Mouse (Mus musculus) neural tube, embryonic 10.5 days (tissue): Measurements from ENCODE around the gene Ercc1.
A peak's percentile ranks its signal among the peaks of the same experiment; 100 is the strongest.

Source experiments
- DNase-seq: peaks from one replicate; pipeline ENCODE4 v3.0.0-alpha.2; 2017; ENCODE audit warnings: low spot score; ENCODE audit errors: extremely low spot score

Ercc1 gene

DNA sequence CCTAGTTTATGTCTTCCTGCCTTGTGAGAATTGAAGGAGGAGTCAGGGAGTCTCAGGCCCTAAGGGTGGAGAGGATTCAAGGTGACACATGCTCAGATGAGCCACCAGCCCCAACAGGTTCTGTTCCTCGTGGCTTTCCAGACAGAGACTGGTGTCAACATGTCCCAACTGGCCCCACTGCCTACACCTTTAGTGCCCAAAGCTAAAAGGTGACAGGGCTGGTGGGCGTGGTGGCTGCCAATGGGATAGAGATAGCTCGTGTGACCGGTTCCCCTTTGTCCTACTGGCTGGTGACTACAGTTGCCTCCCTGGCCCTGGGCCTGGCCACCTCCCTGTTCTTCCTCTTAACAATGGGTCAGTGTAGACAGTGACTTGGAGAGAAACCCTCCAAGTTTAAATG is 20.8 kb downstream of the Ercc1 start:
- no peak for DNase-seq

- DNase-seq, result no peak
Measured at GRCm38 (mm10) chr7:19368380-19368779, 23.8 kb downstream of the Ercc1 start.

DNA sequence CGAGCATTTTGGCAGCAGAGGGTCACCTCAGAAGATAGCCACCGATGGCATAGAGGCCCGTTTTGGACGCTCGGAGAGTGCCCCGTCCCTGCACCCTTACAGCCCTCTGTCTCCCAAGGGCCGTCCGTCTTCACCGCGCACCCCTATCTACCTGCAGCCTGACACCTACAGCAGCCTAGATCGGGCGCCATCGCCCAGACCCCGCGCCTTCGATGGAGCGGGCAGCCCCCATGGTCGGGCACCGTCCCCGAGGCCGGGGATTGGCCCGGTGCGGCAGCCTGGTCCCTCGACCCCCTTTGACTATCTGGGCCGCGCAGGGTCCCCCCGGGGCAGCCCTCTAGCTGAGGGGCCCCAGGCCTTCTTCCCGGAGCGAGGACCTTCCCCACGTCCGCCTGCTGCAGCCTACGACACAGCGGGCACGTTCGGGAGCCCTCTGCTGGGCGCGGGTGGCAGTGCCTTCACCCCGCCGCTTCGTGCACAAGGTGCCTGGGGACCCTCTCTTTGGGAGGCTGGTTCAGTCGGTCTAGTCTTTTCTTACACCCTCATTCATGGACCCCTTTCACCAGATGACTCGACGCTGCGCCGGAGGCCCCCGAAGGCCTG is 25.3 kb downstream of the Ercc1 start:
- peak; percentile 76 for DNase-seq

DNA sequence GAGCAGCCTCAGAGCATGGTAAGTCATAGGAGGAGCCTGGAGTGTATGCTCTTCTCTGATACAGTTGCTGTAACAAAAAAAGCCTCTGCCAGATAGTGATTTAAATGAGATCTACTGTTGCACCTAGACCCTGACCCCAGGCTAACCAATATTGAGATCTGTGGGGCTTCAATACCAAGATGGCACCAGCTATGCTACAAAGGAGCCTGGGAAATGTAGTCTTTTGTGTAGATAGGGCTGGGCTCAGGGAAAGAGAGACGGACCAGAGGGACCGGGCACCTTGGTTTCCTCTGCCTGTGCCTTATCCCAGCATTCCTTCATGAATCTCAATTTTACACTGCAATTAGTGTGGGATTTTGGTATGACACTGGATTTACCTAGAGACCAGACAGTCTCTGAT is 28.8 kb downstream of the Ercc1 start:
- DNase-seq, result no peak

GRCm38 (mm10) chr7:19375368-19375767 is 30.8 kb downstream of the Ercc1 start:
- DNase-seq, result no peak

- no peak for DNase-seq
Measured at GRCm38 (mm10) chr7:19376019-19376418, 31.4 kb downstream of the Ercc1 start.

- DNase-seq, result no peak
Measured at GRCm38 (mm10) chr7:19378049-19378448, 33.5 kb downstream of the Ercc1 start.

- peak; percentile 99 for DNase-seq
Measured at GRCm38 (mm10) chr7:19381377-19382165, 37.0 kb downstream of the Ercc1 start, which contains the start of gene Ercc2. Gene Ercc2, plus strand, starts transcription at chr7:19382010.

- no peak for DNase-seq
Measured at GRCm38 (mm10) chr7:19382166-19382541, 37.6 kb downstream of the Ercc1 start.

GRCm38 (mm10) chr7:19383708-19384107 is 39.1 kb downstream of the Ercc1 start:
- DNase-seq, result no peak

- no peak for DNase-seq
Measured at GRCm38 (mm10) chr7:19388699-19389413, 44.3 kb downstream of the Ercc1 start.

DNA sequence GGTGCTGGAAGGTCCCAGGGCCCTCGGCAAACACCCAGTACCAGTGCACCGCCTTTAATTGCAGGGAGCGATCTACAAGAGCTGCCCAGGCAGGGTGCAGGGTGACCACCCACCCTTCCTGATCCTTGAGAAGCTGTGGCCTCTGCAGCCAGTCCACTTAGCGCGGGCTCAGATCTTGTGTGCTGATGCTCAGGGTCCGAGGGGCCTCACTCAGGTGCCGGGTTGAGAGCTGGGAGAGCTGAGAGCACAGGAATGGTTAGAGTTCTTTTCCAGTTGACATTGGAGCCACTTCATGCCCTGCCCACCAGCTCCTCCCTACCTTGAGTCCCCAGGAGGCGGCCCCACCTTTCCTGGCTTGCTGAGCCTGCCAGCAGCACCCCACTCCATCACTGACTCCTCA is 49.9 kb downstream of the Ercc1 start:
- no peak for DNase-seq

GRCm38 (mm10) chr7:19399496-19400280 is 55.1 kb downstream of the Ercc1 start:
- DNase-seq, result no peak

- DNase-seq, result no peak
Measured at GRCm38 (mm10) chr7:19400946-19401345, 56.4 kb downstream of the Ercc1 start.

DNA sequence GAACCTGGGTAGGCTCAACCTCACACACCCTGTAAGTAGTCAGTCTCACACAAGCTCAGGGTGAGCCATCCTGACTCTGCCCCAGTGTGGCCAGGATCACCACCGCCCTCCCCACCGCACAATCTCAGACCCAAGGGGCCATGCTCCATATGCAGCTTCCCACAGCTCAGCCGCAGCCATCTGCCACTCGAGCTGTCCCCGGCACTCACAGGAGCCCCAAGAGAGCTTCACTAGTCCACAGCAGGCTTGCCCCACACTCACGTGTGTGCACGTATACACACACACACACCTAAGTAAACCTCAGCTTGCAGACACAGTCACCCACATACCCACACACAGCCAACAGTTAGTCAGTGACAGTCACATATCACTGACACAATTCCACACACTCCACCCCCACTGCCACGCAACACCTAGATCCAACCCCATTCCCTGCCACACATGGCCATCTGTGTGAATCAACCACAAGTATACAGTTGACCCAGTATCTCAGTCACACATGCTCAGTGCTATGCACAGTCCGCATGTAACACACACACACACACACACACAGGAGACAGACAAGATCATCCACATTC is 58.0 kb downstream of the Ercc1 start:
- DNase-seq, result no peak

GRCm38 (mm10) chr7:19403731-19404296 is 59.2 kb downstream of the Ercc1 start, which contains the start of gene Klc3:
Gene Klc3, minus strand, starts transcription at chr7:19404104.
- DNase-seq, result peak; percentile 47

DNA sequence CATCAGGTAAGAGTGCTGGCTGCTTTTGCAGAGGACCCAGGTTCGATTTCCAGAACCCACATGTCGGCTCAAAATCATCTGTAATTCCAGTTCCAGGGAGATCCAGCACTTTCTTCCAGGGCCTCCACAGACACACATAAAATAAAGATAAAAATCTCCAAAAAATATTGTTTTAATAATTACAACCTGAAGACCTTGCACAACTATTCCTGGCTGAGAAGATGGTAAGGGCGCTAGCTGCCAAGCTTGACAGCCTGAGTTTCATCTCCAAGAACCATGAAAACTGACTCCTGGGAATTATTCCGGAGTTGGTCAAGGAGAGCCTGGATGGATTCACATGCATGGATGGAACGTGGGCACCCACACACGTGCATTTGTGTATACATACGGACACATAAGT is 59.9 kb downstream of the Ercc1 start, which contains the start of gene Ckm:
Gene Ckm, plus strand, starts transcription at position 301 of the 400 bp plus-strand sequence.
- no peak for DNase-seq

GRCm38 (mm10) chr7:19405417-19405816 is 60.8 kb downstream of the Ercc1 start:
- peak; percentile 91 for DNase-seq
